Mouse (Mus musculus) heart, postnatal 10 days (tissue): ENCODE results near the gene Heg1. TPM values are rescaled to one million over a fixed set of nuclear protein-coding genes. Genes with fewer than 3 reads are reported as not detected.

Experiments used
- DNase-seq, 2 experiments: peaks; one replicate each; pipeline ENCODE4 v3.0.0; 2021
- intact Hi-C: fragments of 180-260 bp; cut with DNase I; formaldehyde crosslinking; loops from one replicate; pipeline ENCODE4 v1.15.1; 2025
- total RNA-seq, 2 experiments: library from RNA; stranded (reverse); gene quantifications; 2 replicates each; pipeline ENCODE4 v1.2.3; 2021

Heg1 gene
- total RNA-seq, 2 experiments from 2014 or later: 234 to 263 TPM

- intact Hi-C loops: loop anchor here (2.0 kb wide), 1 partner anchor 116 kb away; no protein-coding TSS in a partner anchor
- peak; percentile 79 to 90 for DNase-seq
Observed at GRCm38 (mm10) chr16:33676347-33677312, 7.5 kb upstream of the Heg1 start.

- peak in 1 of 2 experiments; percentile 23 for DNase-seq
- intact Hi-C loops: loop anchor here (2.0 kb wide), 1 partner anchor 117 kb away; no protein-coding TSS in a partner anchor
Observed at GRCm38 (mm10) chr16:33677313-33677690, 6.9 kb upstream of the Heg1 start.

GRCm38 (mm10) chr16:33677901-33678300, 6.3 kb upstream of the Heg1 start:
- DNase-seq: peak; percentile 71 to 73
- intact Hi-C loops: loop anchor here (2.0 kb wide), 1 partner anchor 117 kb away; no protein-coding TSS in a partner anchor

GRCm38 (mm10) chr16:33680271-33680670, 3.9 kb upstream of the Heg1 start:
- DNase-seq: no peak
- intact Hi-C loops: no loop called here

- intact Hi-C loops: no loop called here
- DNase-seq: peak; percentile 52 to 55
Observed at GRCm38 (mm10) chr16:33680816-33681215, 3.4 kb upstream of the Heg1 start.

GRCm38 (mm10) chr16:33681661-33682060, 2.5 kb upstream of the Heg1 start:
- intact Hi-C loops: no loop called here
- no peak for DNase-seq

GRCm38 (mm10) chr16:33682651-33683050, 1.5 kb upstream of the Heg1 start:
- no peak for DNase-seq
- intact Hi-C loops: no loop called here

- intact Hi-C loops: loop anchor here (2.0 kb wide), 2 partner anchors 29 to 103 kb away; no protein-coding TSS in a partner anchor
- peak in 1 of 2 experiments; percentile 37 for DNase-seq
Observed at GRCm38 (mm10) chr16:33683206-33684161, 686 bp upstream of the Heg1 start.

- intact Hi-C loops: loop anchor here (2.0 kb wide), 2 partner anchors 28 to 104 kb away; no protein-coding TSS in a partner anchor
- DNase-seq: peak in 1 of 2 experiments; percentile 64
Observed at GRCm38 (mm10) chr16:33684703-33685701, 832 bp downstream of the Heg1 start.

- no peak for DNase-seq
- intact Hi-C loops: no loop called here
Observed at GRCm38 (mm10) chr16:33686056-33686455, 1.9 kb downstream of the Heg1 start.

GRCm38 (mm10) chr16:33687724-33688123, 3.6 kb downstream of the Heg1 start:
- intact Hi-C loops: no loop called here
- no peak for DNase-seq

GRCm38 (mm10) chr16:33690975-33691747, 7.0 kb downstream of the Heg1 start:
- DNase-seq: no peak
- intact Hi-C loops: no loop called here

GRCm38 (mm10) chr16:33693553-33693952, 9.4 kb downstream of the Heg1 start:
- intact Hi-C loops: loop anchor here (2.0 kb wide), 1 partner anchor 47 kb away; no protein-coding TSS in a partner anchor

GRCm38 (mm10) chr16:33696811-33697575, 12.8 kb downstream of the Heg1 start:
- DNase-seq: peak; percentile 62 to 66
- intact Hi-C loops: no loop called here

More at GRCm38 (mm10) chr16:33693553-33693952, 9.4 kb downstream of the Heg1 start:
- DNase-seq: no peak

- peak in 1 of 2 experiments; percentile 45 for DNase-seq
- intact Hi-C loops: no loop called here
Observed at GRCm38 (mm10) chr16:33697576-33698276, 13.6 kb downstream of the Heg1 start.

- intact Hi-C loops: no loop called here
- no peak for DNase-seq
Observed at GRCm38 (mm10) chr16:33698277-33698790, 14.2 kb downstream of the Heg1 start.

- DNase-seq: no peak
- intact Hi-C loops: no loop called here
Observed at GRCm38 (mm10) chr16:33700584-33700983, 16.4 kb downstream of the Heg1 start.
